Mouse (Mus musculus) hindbrain, postnatal 0 days (tissue): ENCODE measurements around the gene Fzd7. TPM values are rescaled to one million over a fixed set of nuclear protein-coding genes. Genes with fewer than 3 reads are reported as not detected.

ENCODE experiments used
- ATAC-seq: fragments of 200-750 bp; cut with Nextera tagmentation; 2 replicates; pipeline ENCODE4 v1.8.0; 2017; ENCODE audit warnings: mild to moderate bottlenecking, moderate TSS enrichment, moderate library complexity
- DNase-seq: peaks from one replicate; pipeline ENCODE4 v3.0.0-alpha.2; 2015; ENCODE audit warnings: low spot score
- H3K27ac ChIP-seq: fragments of 300-500 bp; sonication (generic); 2 replicates; pipeline ENCODE4 v1.5.1; 2014; ENCODE audit warnings: mild to moderate bottlenecking
- H3K27me3 ChIP-seq: fragments of 300-500 bp; sonication (generic); 2 replicates; pipeline ENCODE4 v1.6.1; 2014; ENCODE audit warnings: low read length, mixed read lengths; ENCODE audit not compliant: insufficient read depth
- H3K36me3 ChIP-seq: fragments of 300-500 bp; sonication (generic); 2 replicates; pipeline ENCODE4 v1.6.1; 2014; ENCODE audit warnings: low read length, mixed read lengths; ENCODE audit not compliant: insufficient read depth
- H3K4me1 ChIP-seq: fragments of 300-500 bp; sonication (generic); 2 replicates; pipeline ENCODE4 v1.6.1; 2014; ENCODE audit warnings: antibody characterized with exemption, low read length, mixed read lengths; ENCODE audit not compliant: insufficient read depth
- H3K4me2 ChIP-seq: fragments of 300-500 bp; sonication (generic); 2 replicates; pipeline ENCODE4 v1.6.1; 2014; ENCODE audit warnings: low read depth, mild to moderate bottlenecking, low read length, moderate library complexity, mixed read lengths
- H3K4me3 ChIP-seq: fragments of 300-500 bp; sonication (generic); 2 replicates; pipeline ENCODE4 v1.5.1; 2014; ENCODE audit warnings: low read length
- H3K9ac ChIP-seq: fragments of 300-500 bp; sonication (generic); replicated peaks from 2 replicates; pipeline ENCODE4 v1.6.1; 2014; ENCODE audit warnings: mild to moderate bottlenecking, low read length, moderate library complexity, mixed read lengths
- H3K9me3 ChIP-seq: fragments of 300-500 bp; sonication (generic); 2 replicates; pipeline ENCODE4 v1.6.1; 2016; ENCODE audit warnings: low read length, mixed read lengths
- CTCF ChIP-seq: IDR thresholded peaks from 2 replicates; pipeline ENCODE4 v1.5.1; 2016; ENCODE audit warnings: antibody characterized with exemption, control low read depth, low read depth
- WGBS: fragments of 180-500 bp; shearing (Covaris S2); extraction: QIAGEN DNeasy Blood & Tissue Kit; methylation state at CpG from one replicate; pipeline ENCODE4 v1.1.7; 2014; 5-methylcytosine and 5-hydroxymethylcytosine counted together
- polyA plus RNA-seq: library from polyadenylated mRNA; unstranded; fragments of >200 nt; fragmentation: Nextera tagmentation; extraction: Ambion mirVana; gene quantifications from 2 replicates; pipeline ENCODE4 v1.2.1, GENCODE M21; 2015
- total RNA-seq: library from RNA; depleted of rRNA; stranded (reverse); fragments of >200 nt; gene quantifications from 2 replicates; pipeline ENCODE4 v1.2.3, GENCODE M21; 2014

The Fzd7 gene
- total and polyA plus RNA-seq, 2 experiments from 2014 or later, result 1.8 to 17.2 TPM

DNA sequence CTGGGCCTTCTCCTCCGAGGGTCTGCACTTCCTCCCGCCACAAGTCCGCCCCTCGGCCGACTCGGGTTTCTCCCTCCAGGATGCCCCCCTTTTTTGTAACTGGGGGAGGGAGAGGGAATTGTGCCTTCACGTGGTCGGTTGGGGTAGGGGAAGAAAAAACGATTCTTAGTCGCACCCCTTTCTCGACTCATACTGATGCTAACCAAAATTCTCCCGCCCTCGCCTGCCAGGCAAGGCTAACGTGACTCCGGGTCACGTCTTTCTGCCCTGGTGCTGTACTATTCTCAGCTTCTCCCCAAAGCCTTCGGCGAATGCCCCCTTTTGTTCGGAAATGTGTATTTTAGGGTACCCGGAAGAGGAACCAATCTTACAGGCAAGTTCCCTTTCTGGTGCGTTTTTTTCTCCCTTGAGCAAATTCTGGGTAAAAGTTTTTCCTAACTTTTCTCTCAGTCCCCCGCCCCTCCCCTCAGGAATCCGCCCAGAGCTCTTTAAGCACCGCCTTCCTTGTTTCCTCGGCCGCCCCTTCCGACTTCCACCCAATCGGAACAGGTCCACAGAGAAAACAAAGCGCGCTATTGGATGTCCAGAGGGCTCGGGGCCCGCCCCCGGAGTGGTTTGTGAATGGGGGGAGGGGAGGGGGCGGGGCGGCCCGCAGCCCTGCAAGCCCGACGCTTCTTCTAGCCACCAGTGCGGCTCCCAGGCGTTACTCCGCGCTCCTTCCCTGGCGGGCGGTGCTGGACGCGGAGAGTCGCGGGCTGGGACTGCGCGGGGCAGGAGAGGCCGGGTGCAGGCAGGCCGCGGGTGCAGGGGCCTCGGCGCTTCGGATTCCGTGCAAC is 550 bp upstream of the Fzd7 start:
- no peak; the same call in 1 of the 2 replicates for TF ChIP-seq CTCF
- H3K36me3 ChIP-seq, result no peaks in the 10 kb centered on the region
- H3K4me1 ChIP-seq, result peaks cover 3% of the 10 kb centered on the region; the same call in 1 of the 2 replicates
- H3K4me2 ChIP-seq, result peak overlapping the region; percentile 94
- 1% methylated on average over 51 of the region's 57 CpGs for WGBS
- DNase-seq (peak; percentile 96), ATAC-seq (peak; percentile 95)
- H3K27me3 ChIP-seq, result no peaks in the 10 kb centered on the region; the same call in 1 of the 2 replicates
- peak overlapping the region; percentile 75 for H3K27ac ChIP-seq
- H3K9me3 ChIP-seq, result no peaks in the 10 kb centered on the region
- H3K9ac ChIP-seq, result peak overlapping the region; percentile 67
- H3K4me3 ChIP-seq, result peak overlapping the region; percentile 58

DNA sequence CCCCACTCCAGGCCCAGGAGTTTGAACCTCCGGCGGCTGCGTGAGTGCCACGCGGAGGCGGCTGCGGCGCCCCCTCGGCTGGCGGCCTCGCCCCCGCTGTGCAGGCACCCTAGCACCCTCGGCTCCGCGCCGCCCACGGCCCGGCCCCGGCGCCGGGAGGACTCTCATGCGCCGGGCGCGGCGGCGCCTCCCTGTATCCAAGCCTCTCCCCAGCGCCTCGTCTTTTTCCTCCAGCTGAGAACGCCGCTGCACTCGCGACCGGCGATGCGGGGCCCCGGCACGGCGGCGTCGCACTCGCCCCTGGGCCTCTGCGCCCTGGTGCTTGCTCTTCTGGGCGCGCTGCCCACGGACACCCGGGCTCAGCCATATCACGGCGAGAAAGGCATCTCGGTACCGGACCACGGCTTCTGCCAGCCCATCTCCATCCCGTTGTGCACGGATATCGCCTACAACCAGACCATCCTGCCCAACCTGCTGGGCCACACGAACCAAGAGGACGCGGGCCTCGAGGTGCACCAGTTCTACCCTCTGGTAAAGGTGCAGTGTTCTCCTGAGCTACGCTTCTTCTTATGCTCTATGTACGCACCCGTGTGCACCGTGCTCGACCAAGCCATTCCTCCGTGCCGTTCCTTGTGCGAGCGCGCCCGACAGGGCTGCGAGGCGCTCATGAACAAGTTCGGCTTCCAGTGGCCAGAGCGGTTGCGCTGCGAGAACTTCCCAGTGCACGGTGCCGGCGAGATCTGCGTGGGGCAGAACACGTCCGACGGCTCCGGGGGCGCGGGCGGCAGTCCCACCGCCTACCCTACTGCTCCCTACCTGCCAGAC is 684 bp downstream of the Fzd7 start:
- H3K27me3 ChIP-seq, result no peaks in the 10 kb centered on the region; the same call in 1 of the 2 replicates
- TF ChIP-seq CTCF, result no peak
- peaks cover 3% of the 10 kb centered on the region for H3K4me1 ChIP-seq
- peak overlapping the region; percentile 94 for H3K4me2 ChIP-seq
- peak; percentile 30 for DNase-seq
- no peaks in the 10 kb centered on the region for H3K9me3 ChIP-seq
- peak overlapping the region; percentile 75; the same call in 1 of the 2 replicates for H3K27ac ChIP-seq
- H3K36me3 ChIP-seq, result no peaks in the 10 kb centered on the region
- H3K9ac ChIP-seq, result peak overlapping the region; percentile 67
- peak overlapping the region; percentile 58 for H3K4me3 ChIP-seq
- ATAC-seq, result no peak
- WGBS, result under 1% methylated on average over 84 of the region's 88 CpGs

DNA sequence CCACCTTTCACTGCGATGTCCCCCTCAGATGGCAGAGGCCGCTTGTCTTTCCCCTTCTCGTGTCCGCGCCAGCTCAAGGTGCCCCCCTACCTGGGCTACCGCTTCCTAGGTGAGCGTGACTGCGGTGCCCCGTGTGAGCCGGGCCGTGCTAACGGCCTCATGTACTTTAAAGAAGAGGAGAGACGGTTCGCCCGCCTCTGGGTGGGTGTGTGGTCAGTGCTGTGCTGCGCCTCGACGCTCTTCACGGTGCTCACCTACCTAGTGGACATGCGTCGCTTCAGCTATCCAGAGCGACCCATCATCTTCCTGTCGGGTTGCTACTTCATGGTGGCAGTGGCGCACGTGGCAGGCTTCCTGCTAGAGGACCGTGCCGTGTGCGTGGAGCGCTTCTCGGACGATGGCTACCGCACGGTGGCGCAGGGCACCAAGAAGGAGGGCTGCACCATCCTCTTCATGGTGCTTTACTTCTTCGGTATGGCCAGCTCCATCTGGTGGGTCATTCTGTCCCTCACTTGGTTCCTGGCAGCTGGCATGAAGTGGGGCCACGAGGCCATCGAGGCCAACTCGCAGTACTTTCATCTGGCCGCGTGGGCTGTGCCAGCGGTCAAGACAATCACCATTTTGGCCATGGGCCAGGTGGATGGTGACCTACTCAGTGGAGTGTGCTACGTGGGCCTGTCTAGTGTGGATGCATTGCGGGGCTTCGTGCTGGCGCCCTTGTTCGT is 1.5 kb downstream of the Fzd7 start:
- H3K27me3 ChIP-seq, result no peaks in the 10 kb centered on the region; the same call in 1 of the 2 replicates
- H3K36me3 ChIP-seq, result no peaks in the 10 kb centered on the region
- H3K4me3 ChIP-seq, result peak overlapping the region; percentile 58
- peak; percentile 70 for ATAC-seq
- no peaks in the 10 kb centered on the region for H3K9me3 ChIP-seq
- peaks cover 3% of the 10 kb centered on the region for H3K4me1 ChIP-seq
- peak overlapping the region; percentile 94 for H3K4me2 ChIP-seq
- TF ChIP-seq CTCF, result peak; percentile 94
- peak; percentile 91 for DNase-seq
- peak overlapping the region; percentile 67 for H3K9ac ChIP-seq
- H3K27ac ChIP-seq, result peak overlapping the region; percentile 75; the same call in 1 of the 2 replicates
- 3% methylated on average over 43 of the region's 46 CpGs for WGBS

DNA sequence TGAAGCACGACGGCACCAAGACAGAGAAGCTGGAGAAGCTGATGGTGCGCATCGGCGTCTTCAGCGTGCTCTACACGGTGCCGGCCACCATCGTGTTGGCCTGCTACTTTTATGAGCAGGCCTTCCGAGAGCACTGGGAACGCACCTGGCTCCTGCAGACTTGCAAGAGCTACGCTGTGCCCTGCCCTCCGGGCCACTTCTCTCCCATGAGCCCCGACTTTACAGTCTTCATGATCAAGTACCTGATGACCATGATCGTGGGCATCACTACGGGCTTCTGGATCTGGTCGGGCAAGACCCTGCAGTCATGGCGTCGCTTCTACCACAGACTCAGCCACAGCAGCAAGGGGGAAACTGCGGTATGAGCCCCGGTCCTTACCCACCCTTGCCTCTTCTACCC is 2.1 kb downstream of the Fzd7 start:
- TF ChIP-seq CTCF, result no peak
- Histone ChIP-seq H3K27me3 (no peaks in the 10 kb centered on the region; the same call in 1 of the 2 replicates), H3K9me3 (no peaks in the 10 kb centered on the region), H3K9ac (peak overlapping the region; percentile 18; the same call in 1 of the 2 replicates), H3K27ac (peak overlapping the region; percentile 64), H3K4me1 (peaks cover 3% of the 10 kb centered on the region), H3K4me2 (peak overlapping the region; percentile 94), H3K4me3 (peak overlapping the region; percentile 58), H3K36me3 (no peaks in the 10 kb centered on the region)
- 17% methylated on average over 21 of the region's 21 CpGs for WGBS
- DNase-seq (no peak), ATAC-seq (no peak)

DNA sequence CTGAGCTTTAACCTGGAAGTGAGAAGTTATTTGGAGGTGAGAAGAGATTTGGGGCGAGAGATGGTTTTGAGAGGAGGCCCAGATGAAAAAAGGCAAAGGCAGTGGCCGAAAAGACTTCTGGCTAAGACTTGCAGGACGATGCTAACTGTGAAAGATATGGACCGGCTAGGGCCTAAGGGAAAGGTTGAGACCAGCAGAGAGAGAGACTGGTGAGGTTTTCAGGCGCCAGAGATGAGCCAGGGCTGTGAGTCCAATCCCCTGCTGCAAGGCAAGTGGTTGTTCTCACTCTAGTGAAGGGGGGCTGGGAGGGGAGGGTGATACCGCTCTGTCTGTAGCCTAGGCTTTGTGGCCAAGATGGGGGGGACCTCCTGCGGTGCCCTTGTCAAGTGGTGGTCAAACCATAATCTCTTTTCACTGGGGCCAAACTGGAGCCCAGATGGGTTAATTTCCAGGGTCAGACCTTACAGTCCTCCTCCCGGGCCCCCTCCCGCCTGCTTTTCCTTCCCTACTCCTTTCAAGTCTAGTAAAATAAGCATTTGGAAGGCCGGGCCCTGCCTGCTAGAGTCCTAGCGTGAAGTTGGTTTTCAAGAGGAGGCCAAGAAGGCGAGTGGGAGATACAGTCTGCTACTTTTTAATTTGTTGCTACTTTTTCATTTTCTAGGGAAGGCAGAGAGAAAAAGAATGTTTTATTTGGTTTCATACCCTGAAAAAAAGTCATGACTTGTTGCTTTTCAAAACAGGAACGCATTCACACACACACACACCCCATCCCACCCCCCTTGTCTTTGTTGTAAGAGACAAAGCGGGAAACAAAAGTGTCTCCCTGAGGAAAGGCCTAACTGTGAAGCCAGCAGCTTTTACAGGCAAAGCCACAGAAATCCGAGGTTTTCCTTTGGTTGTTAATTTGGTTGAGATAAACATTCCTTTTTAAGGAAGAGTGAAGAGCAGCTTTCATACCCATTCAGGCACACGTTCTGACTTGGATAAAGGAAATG is 2.9 kb downstream of the Fzd7 start:
- peak overlapping the region; percentile 18; the same call in 1 of the 2 replicates for H3K9ac ChIP-seq
- H3K27ac ChIP-seq, result peak overlapping the region; percentile 64
- no peak for TF ChIP-seq CTCF
- H3K27me3 ChIP-seq, result no peaks in the 10 kb centered on the region; the same call in 1 of the 2 replicates
- H3K36me3 ChIP-seq, result no peaks in the 10 kb centered on the region
- peak overlapping the region; percentile 94 for H3K4me2 ChIP-seq
- ATAC-seq (no peak), DNase-seq (peak; percentile 53)
- peaks cover 3% of the 10 kb centered on the region for H3K4me1 ChIP-seq
- no peaks in the 10 kb centered on the region for H3K9me3 ChIP-seq
- 22% methylated on average over 16 of the region's 16 CpGs for WGBS
- peak overlapping the region; percentile 58 for H3K4me3 ChIP-seq
